Mouse (Mus musculus) c-Kit-negative CD71-positive TER-119-positive erythroid progenitor cells, embryonic 14.5 days (primary cell): ENCODE measurements around the gene Coro1a.
A peak's percentile ranks its signal among the peaks of the same experiment; 100 is the strongest.
"Not testable (repeated sequence)": the region's sequence is repeated elsewhere in the genome, so short reads cannot be mapped to it uniquely, and the experiment has no call there.

ENCODE experiments used
- DNase-seq: peaks from one replicate; pipeline ENCODE4 v3.0.0-alpha.2; 2013; ENCODE audit warnings: low read depth, low spot score

Coro1a gene

GRCm38 (mm10) chr7:126707442-126708174, at the start of gene Coro1a:
Coro1a (minus strand) TSS chr7:126707787.
- DNase-seq: no peak

GRCm38 (mm10) chr7:126754866-126755265, 47.3 kb upstream of the Coro1a start:
- peak; percentile 73 for DNase-seq

- no peak for DNase-seq
These were observed 42.2 kb upstream of the Coro1a start for GRCm38 (mm10) chr7:126749582-126750343.

- no peak for DNase-seq
These were observed 41.2 kb upstream of the Coro1a start for GRCm38 (mm10) chr7:126748824-126749223.

GRCm38 (mm10) chr7:126746798-126747197, 39.2 kb upstream of the Coro1a start:
- no peak for DNase-seq

GRCm38 (mm10) chr7:126746066-126746465, 38.5 kb upstream of the Coro1a start:
- no peak for DNase-seq

GRCm38 (mm10) chr7:126741964-126742482, 34.4 kb upstream of the Coro1a start:
- no peak for DNase-seq

GRCm38 (mm10) chr7:126741452-126741851, 33.9 kb upstream of the Coro1a start:
- no peak for DNase-seq

GRCm38 (mm10) chr7:126740977-126741376, 33.4 kb upstream of the Coro1a start:
- no peak for DNase-seq

GRCm38 (mm10) chr7:126740132-126740735, 32.6 kb upstream of the Coro1a start:
- DNase-seq: no peak

GRCm38 (mm10) chr7:126739551-126739950, 32.0 kb upstream of the Coro1a start:
- no peak for DNase-seq

- DNase-seq: no peak
These were observed 28.5 kb upstream of the Coro1a start for GRCm38 (mm10) chr7:126736122-126736521.

- DNase-seq: not testable (repeated sequence)
These were observed 22.7 kb upstream of the Coro1a start for GRCm38 (mm10) chr7:126730256-126730789.

GRCm38 (mm10) chr7:126725667-126726066, 18.1 kb upstream of the Coro1a start:
- DNase-seq: no peak

GRCm38 (mm10) chr7:126725077-126725476, 17.5 kb upstream of the Coro1a start:
- DNase-seq: no peak

- no peak for DNase-seq
These were observed 14.0 kb upstream of the Coro1a start for GRCm38 (mm10) chr7:126721635-126722034.

GRCm38 (mm10) chr7:126718787-126719337, 11.3 kb upstream of the Coro1a start:
- no peak for DNase-seq

GRCm38 (mm10) chr7:126717566-126717965, 10.0 kb upstream of the Coro1a start:
- no peak for DNase-seq

- no peak for DNase-seq
These were observed 8.1 kb upstream of the Coro1a start for GRCm38 (mm10) chr7:126715679-126716078.

GRCm38 (mm10) chr7:126711910-126712309, 4.3 kb upstream of the Coro1a start:
- DNase-seq: no peak

- no peak for DNase-seq
These were observed 2.7 kb upstream of the Coro1a start for GRCm38 (mm10) chr7:126710266-126710665.
